ENCODE assay signal across 23 mouse cellular contexts in the genomic region with DNA sequence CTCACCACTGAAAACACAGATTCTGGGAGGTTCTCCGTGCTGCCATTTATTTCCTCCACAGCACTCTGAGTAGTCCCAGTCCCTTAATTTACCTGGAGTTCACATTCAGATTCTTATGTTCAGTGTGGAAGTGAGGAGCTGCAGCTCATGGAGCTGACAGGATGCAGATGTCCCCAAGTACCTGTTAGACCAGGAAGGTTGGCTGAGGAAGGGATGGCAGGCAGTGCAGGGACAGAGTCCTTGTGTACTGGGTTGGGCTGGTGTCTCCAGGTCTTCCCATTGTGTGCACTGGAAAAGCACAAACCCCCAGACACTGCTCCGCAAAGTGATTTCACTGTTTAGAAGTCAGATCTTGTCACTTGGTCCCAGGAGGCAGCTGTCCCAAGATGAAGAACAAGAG. TPM values are rescaled to one million over a fixed set of nuclear protein-coding genes. Genes with fewer than 3 reads are reported as not detected.
"Had no signal": no experiment of that assay in that cellular context is flagged by ENCODE, and none has a peak within 500 bp of the region (broad histone marks: within the 10 kb centered on the region; RNA-seq: fewer than 3 reads in every experiment).

No protein-coding gene starts in this region.

- H3K4me2 ChIP-seq: lung, embryonic 14.5 days; neural tube, embryonic 13.5 days; neural tube, embryonic 15.5 days; stomach, embryonic 15.5 days had no signal

- H3K9ac ChIP-seq: liver, embryonic 14.5 days; lung, embryonic 14.5 days; neural tube, embryonic 13.5 days; neural tube, embryonic 15.5 days; stomach, embryonic 15.5 days had no signal

- H3K36me3 ChIP-seq: midbrain, embryonic 10.5 days; neural tube, embryonic 13.5 days; neural tube, embryonic 15.5 days; stomach, embryonic 15.5 days had no signal

- H3K27ac ChIP-seq: liver, embryonic 14.5 days; midbrain, embryonic 10.5 days; neural tube, embryonic 13.5 days; neural tube, embryonic 15.5 days; stomach, embryonic 15.5 days; stomach, postnatal 0 days had no signal

- H3K4me3 ChIP-seq: midbrain, embryonic 10.5 days; myocyte; neural tube, embryonic 13.5 days; neural tube, embryonic 15.5 days; stomach, embryonic 15.5 days had no signal

- H3K9me3 ChIP-seq: midbrain, embryonic 10.5 days; neural tube, embryonic 13.5 days; neural tube, embryonic 15.5 days; stomach, embryonic 15.5 days had no signal

- DNase-seq: lung, adult 18-20 months; lung, embryonic 14.5 days; lung, postnatal 10 days; lung, postnatal 4 days; midbrain, embryonic 14.5 days; retina, postnatal 1 day; right cerebral cortex, adult 18-20 months; right cerebral cortex, postnatal 25 days; thymus, adult 2 months; thymus, postnatal 36 days had no signal

- ATAC-seq: midbrain, embryonic 16.5 days had no signal

RNA-seq across cellular contexts. Expression of gene H2-T3, which starts 11.8 kb away (rescaled TPM):
- polyA plus RNA-seq: liver, embryonic 14.5 days; midbrain, embryonic 10.5 days; midbrain, embryonic 14.5 days; midbrain, embryonic 16.5 days; myocyte; neural tube, embryonic 11.5 days; neural tube, embryonic 13.5 days; neural tube, embryonic 15.5 days; spleen, adult 2 months; stomach, postnatal 0 days; testis, adult 2 months had no signal

RNA-seq across cellular contexts. Expression of gene Gm8909, which starts 33.5 kb away (rescaled TPM):
- polyA plus RNA-seq: liver, embryonic 14.5 days; liver, embryonic 16.5 days; midbrain, embryonic 14.5 days; midbrain, embryonic 16.5 days; myocyte; neural tube, embryonic 11.5 days; neural tube, embryonic 13.5 days; neural tube, embryonic 15.5 days; urinary bladder, adult 2 months had no signal
